Mouse (Mus musculus) olfactory bulb, adult 2 months (tissue): Measurements from ENCODE around the gene Kcnk13.

Source experiments
- CTCF ChIP-seq: fragments of 200-500 bp; IDR thresholded peaks from 2 replicates; pipeline ENCODE4 v1.5.1; 2012; ENCODE audit warnings: low read depth, mild to moderate bottlenecking, low read length, moderate library complexity; ENCODE audit not compliant: insufficient read depth
- POLR2A ChIP-seq: fragments of 200-500 bp; IDR thresholded peaks from 2 replicates; pipeline ENCODE4 v1.6.1; 2012; ENCODE audit warnings: mild to moderate bottlenecking, low read depth, low read length, moderate library complexity; ENCODE audit not compliant: insufficient read depth

DNA sequence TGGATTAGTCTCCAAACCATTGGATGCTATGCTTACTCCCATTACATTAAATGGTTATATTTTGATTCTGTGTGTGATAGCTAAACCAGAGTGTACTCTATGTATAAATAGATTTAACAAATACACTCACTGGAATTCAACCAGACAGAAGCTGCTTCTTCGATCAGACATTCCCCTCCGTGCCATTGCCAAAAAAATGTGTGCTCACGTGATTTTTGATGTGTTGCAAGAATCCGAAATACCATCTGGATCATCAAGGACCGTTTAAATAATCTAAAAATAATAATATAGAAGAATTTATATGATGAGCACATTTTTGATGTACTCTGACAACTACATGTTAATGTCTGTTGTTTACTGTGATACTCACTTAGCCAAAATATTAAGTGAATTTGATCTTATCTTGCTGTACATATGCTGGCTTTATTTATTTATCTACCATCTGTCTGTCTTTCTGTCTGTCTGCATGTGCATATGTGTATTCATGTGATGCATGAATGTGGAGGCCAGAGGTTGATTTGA lies 74.5 kb downstream of the Kcnk13 start:
- TF ChIP-seq POLR2A (no peak), CTCF (no peak)
